Mouse (Mus musculus) left cerebral cortex, adult 6 months (tissue): Measurements from ENCODE around the gene Usp35. TPM values are rescaled to one million over a fixed set of nuclear protein-coding genes. Genes with fewer than 3 reads are reported as not detected.

Experiments used
- long read RNA-seq, 2 experiments: library from polyadenylated mRNA; unstranded; transcript quantifications; one replicate each; pipeline ENCODE4 v2.0.0; 2019 to 2020
- polyA plus RNA-seq: library from polyadenylated mRNA; unstranded; fragments of <200 nt; fragmentation: Nextera tagmentation; gene quantifications from 2 replicates; pipeline ENCODE4 v1.2.3, GENCODE M21; 2021

The Usp35 gene
- polyA plus RNA-seq = 1.7 and 3.6 TPM in 2 replicates
- long read RNA-seq, experiment 1, full-length matches to known transcripts = 8 of 26 reads
- long read RNA-seq, experiment 1, partial matches to known transcripts = 14 of 26 reads
- long read RNA-seq, experiment 1, other reads (novel, unspliced or antisense) = 4 of 26 reads
- long read RNA-seq, experiment 2, partial matches to known transcripts = 6 of 9 reads
- long read RNA-seq, experiment 2, other reads (novel, unspliced or antisense) = 3 of 9 reads

DNA sequence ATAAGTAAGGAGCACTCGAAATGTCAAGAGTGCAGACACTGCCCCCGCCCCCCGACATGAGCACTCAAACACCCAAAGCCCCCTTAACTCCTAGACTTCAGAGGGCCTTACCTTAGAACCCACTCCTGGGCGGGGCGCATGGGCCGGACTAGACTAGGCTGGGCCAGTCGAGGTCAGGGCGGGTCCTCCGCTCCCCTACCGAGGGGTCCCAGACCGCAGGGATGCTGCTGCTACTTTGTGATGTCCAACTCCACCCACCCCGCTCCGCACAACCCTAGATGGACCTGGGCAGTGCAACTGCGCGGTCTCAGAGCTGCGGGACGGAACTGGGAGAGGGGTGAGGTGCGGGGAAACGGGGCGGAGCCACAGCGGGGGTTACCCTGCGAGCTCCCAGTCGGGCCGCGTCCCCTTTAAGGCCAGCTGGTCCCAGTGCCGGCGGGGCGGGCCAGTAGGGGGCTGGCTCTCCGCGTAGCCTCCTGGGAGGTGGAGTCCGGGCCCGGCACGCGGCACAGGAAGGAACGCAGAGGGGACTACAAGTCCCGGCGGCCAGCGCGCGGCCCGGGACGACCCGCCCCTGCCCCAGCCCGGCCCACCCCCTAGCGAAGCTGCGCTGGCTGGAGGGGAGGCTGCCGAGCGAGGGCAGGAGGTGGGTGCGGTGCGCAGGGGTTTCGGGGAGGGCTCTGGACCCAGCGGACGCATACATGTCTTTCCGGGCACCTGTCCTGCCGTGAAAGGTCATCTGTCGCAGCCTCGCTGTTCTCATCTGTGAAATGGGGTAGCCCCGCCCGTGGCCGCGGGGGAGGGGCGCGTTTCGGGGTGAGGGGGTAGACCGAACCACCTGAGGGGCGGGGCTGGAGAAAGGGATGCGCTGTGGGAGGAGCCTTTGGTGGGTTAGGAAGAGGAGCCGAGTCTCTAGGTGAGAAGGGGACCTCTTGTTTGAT lies at the start of gene Usp35, which contains the start of gene Kctd21:
Gene Usp35 (minus strand): TSS at position 295 of the 941 bp plus-strand sequence.
Gene Kctd21 (plus strand): TSS at position 602 of the 941 bp plus-strand sequence.

Other genes with a start within 250 kb of the Usp35 start
- 4.0 and 4.4 TPM in 2 replicates for gene Kctd21, start 307 bp upstream of the Usp35 start, polyA plus RNA-seq
- 7.1 and 7.8 TPM in 2 replicates for gene Alg8, start 39.6 kb upstream of the Usp35 start, polyA plus RNA-seq
- gene Ndufc2, start 68.0 kb upstream of the Usp35 start, polyA plus RNA-seq = 527 and 644 TPM in 2 replicates
- gene Thrsp, start 85.7 kb upstream of the Usp35 start, polyA plus RNA-seq = 78.6 and 101 TPM in 2 replicates
- 3.6 and 4.5 TPM in 2 replicates for gene Kctd14, start 119.3 kb upstream of the Usp35 start, polyA plus RNA-seq
- gene Ints4, start 148.9 kb upstream of the Usp35 start, polyA plus RNA-seq = 14.3 and 23.2 TPM in 2 replicates
- gene Aamdc, start 247.5 kb upstream of the Usp35 start, polyA plus RNA-seq = 113 and 117 TPM in 2 replicates
- 8.6 and 14.7 TPM in 2 replicates for gene Rsf1, start 247.9 kb upstream of the Usp35 start, polyA plus RNA-seq